Comparison of ENCODE assay signal across 12 mouse cellular contexts in the genomic region with DNA sequence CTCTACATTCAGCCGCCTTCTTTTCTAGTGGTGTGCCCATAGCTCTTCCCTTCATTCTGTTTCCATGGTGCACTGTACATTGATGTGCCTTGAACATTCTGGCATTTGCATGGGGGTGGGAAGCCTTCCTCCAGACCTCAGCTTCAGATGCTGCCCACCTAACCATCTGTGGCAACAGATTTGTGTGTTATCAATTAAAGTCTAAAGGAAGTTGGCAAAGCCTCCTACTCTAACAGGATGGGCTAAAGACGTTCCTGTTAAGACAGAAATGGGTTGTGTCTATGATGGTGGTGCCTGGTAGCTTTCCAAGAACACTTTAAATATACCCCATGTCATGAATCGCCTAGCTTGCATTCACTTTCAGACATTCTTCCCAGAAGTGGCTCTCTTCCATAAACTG.
DNase-seq lines count a peak whose midpoint lies in the region; ATAC-seq lines count a peak whose summit lies in the region.
"Had no signal": no experiment of that assay in that cellular context is flagged by ENCODE, and none has a peak within 500 bp of the region (broad histone marks: within the 10 kb centered on the region; RNA-seq: fewer than 3 reads in every experiment).

No protein-coding gene starts in this region.

- no peak for ATAC-seq in megakaryocyte progenitor cell, adult 5-6 weeks (replicated peaks; ENCODE audit: poor library complexity)

- DNase-seq in brain, adult 2 months (ENCODE audit: low read depth, low spot score): peak; percentile 91
- DNase-seq in frontal cortex, postnatal 14 days (ENCODE audit: low spot score in 2 of 2): peak; percentile 40 to 52
- DNase-seq in layer of hippocampus, postnatal 25 days (ENCODE audit: extremely low spot score in 1 of 2, low spot score in 1 of 2): peak; percentile 13 to 36
- peak; percentile 88 for DNase-seq in right cerebral cortex, adult 18-20 months
- DNase-seq in ovary, adult 18-20 months (ENCODE audit: low spot score): no peak
- DNase-seq in Muller cell, postnatal 12 days (ENCODE audit: inconsistent ontology term): no peak
- no peak for DNase-seq in urinary bladder, postnatal 10 days (ENCODE audit: low spot score)
- DNase-seq: adrenal gland, postnatal 10 days; cerebellum, adult 11-12 months; heart, adult 2 months; thymus, adult 2 months had no signal

Comparison
In these comparisons a context has a peak if more than half of its experiments do, and no peak if none do; other contexts are left out.
1. DNase-seq: peak in brain, adult 2 months (single experiment), frontal cortex, postnatal 14 days (2 of 2), layer of hippocampus, postnatal 25 days (2 of 2) and right cerebral cortex, adult 18-20 months (single experiment); none in ovary, adult 18-20 months (single experiment), Muller cell, postnatal 12 days (single experiment) and urinary bladder, postnatal 10 days (single experiment).